Mouse (Mus musculus): Measurements from ENCODE around the gene Kxd1.

The Kxd1 gene

DNA sequence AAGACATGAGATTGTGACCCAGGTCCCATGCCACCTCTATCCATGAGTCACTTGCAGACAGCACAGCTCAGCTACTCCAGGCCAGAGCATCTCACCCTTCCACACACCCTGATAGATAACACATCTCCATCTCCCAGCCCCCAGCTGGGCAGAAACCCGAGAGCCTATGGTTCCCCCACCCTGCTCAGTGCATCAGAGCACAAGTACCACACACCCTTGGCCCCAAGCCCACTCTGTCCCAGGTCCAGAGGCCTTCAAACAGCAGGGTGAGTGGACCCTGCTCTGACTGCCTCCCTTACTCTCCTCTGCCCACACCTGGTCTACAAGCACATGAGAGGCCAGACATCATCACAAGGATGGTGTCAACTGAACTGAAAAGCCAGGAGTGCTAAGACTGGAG, 59.8 kb downstream of the Kxd1 start:
- no peak for DNase-seq (ENCODE audit: low spot score in 2 of 2)

DNA sequence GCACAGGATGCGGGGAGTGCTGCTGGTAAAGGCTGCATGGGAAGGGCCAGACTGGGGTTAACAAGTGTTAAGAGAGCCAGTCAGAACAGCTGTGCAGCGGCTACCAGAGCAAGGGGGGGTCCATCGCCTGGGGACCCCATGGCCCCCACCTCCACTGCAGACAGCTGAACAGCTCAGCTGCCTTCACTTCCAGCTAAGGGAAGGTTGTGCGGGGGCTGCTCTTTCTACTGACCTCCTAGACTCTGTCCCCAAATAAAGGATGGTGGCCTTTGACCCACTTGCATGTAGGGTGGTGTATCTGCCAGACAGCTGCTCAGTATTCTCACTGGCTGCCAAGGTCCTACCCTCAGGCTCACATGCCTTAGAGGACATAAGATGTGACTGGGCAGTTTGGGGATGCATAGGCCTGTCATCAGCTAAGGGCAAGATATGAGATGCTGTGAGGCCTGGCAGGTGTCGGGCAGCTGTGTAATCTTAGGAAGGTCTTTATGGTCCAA, 60.5 kb downstream of the Kxd1 start:
- no peak for DNase-seq (ENCODE audit: low spot score in 2 of 2)

DNA sequence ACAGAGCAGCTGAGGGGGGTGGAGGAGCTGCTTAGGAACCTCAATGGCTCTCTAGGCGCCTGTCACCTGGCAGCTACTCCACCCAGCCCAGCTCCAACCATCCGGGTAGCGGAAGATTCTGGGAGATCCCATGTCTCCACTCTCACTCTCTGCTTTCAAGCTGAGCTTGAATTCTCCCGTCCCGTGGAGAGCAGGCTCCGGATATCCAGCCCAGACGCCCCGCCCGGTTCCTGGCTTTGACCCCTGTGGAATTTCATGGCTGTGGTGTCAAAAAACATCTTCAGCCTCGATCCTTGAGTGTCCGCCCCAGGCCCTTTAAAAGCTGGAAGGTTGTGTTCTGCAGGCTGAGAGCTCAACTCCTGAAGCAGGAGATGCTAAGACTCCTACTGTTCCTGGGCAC, 61.0 kb downstream of the Kxd1 start:
- DNase-seq (ENCODE audit: low spot score in 2 of 2): no peak

DNA sequence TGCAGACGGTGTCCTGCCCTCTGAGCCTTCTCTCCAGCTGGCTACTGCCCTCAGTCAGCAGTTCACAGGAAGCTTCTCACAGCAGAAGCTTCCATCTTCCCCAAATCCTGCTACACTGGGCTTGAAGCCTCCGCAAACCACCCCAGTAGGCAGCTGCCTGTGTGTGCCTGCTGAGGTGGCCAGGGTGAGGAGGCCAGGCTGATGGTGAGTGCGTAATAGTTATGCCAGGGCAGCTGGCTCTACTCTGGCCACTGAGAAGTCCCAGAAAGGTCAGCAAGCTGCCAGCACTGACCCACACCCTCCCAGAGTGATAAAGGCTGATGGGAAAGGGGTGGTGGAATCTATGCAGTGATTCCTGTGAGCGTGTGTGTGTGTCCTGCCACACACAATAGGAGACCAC, 61.5 kb downstream of the Kxd1 start:
- no peak for DNase-seq (ENCODE audit: low spot score in 2 of 2)

DNA sequence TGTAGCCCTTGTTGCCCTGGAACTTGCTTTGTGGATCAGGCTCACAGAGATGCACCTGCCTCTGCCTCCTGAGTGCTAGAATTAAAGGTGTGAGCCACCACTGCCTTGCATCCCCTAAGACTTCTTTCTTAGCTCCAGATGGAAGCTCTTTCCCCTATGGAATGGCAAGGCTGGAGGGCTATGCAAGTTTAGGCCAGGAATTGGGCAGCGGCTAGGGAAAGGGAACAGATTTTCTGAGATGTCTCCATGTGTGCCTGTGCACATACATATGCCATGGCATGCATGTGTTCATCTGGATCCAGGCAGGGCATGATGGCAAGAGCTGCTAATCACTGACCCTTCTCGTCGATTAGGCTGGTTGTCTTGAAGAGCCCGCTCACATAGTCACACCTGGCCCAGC, 62.1 kb downstream of the Kxd1 start:
- no peak for DNase-seq (ENCODE audit: low spot score in 2 of 2)

DNA sequence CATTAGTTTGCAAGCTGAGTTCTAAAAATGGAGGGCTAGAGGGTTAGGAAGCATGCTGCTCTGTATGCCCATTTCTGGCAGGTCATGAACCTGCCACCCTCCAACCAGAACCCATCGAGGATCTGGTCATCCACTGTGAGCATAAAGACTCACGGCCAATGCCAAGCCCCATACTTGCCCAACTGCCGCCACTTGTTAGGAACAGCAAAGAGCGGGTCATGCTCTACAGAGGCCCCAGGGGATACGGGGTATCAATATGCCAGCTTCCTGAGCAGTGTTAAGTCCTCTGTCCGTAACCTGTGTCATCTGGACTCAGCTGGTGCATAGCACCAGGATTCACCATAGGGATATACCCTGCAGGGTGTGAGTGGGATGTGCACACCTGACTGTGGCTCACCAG, 63.6 kb downstream of the Kxd1 start:
- DNase-seq (ENCODE audit: low spot score in 2 of 2): no peak

DNA sequence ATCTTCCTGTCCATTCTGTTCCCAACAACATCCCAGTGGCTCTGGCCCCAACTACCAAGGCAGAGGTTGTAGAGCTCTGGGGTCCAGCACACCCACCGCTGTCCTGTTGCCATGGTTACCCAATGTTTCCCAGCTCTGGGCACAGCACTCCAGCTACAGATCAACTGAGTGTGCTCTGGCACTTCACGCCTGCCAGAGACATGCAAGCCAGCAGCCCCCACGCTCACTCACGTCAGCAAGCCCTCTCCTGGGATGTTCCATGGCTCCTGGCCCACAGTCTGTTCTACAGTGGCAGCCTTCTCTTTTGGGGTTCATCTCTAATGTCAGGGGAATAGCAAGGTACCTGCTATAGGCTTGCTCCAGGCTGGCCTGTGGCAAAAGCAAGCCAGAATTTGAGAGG, 64.5 kb downstream of the Kxd1 start:
- no peak for DNase-seq (ENCODE audit: low spot score in 2 of 2)

DNA sequence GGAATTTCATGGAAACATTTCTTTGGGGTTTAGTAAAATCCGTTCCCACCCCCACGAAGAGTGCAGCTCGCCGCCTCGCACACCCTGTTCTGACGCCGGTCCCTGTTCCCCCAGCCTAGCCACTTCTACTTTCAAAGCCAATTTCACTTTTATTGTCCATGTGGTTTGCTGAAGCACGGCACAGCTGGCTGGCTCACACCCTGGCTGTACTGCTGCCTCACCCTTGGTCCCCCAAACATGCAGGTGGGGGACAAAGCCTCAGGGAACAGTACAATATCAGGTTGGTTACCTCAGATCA, 65.3 kb downstream of the Kxd1 start:
- no peak for DNase-seq (ENCODE audit: low spot score in 2 of 2)

DNA sequence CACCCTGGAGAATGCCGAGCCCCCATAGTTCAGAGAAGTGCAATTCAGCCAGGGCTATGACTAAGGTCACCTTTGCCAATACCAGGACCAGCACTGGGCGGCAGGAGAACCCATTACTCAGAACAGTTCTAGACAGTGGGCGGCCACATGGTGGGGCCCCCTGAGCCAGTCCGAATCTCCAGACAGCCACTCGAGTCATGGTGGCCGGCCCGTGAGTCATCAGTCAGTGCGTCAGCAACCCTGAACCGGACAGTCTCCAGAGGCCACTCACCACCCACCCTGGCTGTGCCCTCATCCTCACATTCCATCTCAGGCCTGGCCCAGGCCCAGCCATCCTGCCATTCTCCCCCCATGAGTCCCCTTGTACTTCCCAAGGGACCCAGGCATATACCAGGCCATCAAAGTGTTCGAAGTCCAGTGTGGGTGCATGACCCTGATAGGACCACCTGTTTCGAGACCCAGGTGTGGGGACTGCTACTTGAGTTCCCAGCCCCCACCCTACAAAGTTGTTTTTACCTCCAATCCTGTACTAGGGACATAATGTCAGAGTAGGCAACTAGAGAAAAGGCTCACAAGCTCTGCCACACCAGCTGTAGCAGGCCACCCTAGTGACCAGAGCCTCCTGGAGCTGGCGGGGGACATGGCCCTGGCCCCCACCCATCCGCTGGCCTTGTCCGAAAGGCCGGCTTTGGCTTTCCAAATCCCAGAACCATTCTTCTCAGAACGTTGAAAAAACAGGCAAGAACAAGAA, 65.8 kb downstream of the Kxd1 start:
- DNase-seq (ENCODE audit: low spot score in 2 of 2): no peak

DNA sequence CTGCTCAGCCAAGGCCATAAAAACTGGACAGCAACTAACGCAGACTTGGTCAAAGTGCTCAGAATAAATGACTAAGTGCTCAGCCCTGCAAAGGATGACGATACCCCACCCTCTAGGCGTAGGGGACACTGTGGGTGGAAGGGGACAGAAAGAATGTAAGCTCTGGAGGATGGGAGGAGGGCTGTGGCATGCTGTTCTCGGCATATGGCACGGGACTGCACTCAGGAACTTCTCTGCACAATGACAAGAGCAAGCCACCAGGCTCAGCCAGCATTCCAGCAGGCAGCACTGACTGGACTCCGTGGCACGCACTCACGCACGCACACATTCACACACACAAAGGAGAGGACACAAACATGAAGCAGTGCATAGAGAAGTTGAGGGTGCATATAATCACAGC, 67.2 kb downstream of the Kxd1 start:
- DNase-seq (ENCODE audit: low spot score in 2 of 2): no peak

DNA sequence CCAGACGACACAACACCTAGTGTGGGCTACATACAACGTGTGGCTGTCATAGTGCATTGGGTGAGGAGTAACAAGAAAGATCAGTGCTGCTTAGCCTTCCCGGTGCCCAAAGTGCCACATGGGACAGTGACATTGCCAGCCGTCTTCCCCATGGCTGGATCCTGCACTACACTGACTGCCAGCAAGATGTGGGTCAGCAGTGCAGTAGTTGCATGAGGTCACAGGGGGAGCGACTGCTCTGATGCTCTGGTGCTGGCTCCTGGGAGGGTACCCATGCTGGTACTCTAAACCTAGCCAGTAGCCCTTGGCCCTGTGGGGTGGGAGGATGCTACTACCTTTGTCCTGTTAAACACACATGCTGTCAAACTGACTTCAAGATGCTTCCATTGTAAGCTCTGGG, 67.6 kb downstream of the Kxd1 start:
- no peak for DNase-seq (ENCODE audit: low spot score in 2 of 2)

DNA sequence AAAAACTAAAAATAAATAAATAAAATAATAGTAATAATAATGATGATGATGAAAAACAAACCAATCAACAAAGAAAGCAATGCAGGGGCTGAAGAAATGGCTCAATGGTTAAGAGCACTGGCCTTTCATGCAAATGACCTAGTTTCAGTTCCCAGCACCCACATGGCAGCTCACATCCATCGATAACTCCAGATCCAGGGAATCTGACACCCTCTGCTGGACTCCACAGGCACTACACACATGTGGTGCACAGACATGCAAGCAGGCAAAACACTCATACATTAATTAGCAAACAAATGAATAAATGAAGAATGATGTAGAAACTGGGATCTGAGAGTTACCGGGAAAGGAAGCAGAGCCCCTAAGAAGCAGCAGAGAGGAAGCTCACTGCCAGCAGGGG, 68.1 kb downstream of the Kxd1 start:
- no peak for DNase-seq (ENCODE audit: low spot score in 2 of 2)

DNA sequence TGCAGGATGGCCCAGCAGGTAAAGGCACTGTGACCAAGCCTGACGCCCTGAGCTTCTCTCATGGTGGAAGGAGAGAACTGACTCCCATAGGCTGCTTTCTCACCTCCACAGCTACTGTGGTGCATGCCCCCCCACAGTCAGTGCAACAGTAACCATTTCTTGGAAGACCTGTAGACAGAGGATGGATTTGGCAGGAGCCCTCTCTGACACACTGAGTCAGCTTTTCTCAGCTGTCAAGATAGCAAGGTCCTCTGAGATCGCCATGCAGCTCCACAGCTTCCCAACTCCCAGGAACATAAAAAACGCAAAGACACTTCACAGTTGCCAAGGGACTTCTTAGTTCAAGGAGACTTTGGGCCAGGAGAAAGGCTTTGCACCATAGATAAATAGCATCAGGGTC, 69.3 kb downstream of the Kxd1 start:
- no peak for DNase-seq (ENCODE audit: low spot score in 2 of 2)

Measured in spleen, postnatal 4 days (tissue).